Mouse (Mus musculus) testis, adult 2 months (tissue): Measurements from ENCODE around the gene Aldh3a2. TPM values are rescaled to one million over a fixed set of nuclear protein-coding genes. Genes with fewer than 3 reads are reported as not detected.

Source experiments
- polyA plus RNA-seq: library from polyadenylated mRNA; depleted of rRNA; stranded (reverse); fragments of >200 nt; gene quantifications from 2 replicates; pipeline ENCODE4 v1.2.3, GENCODE M21; 2012; rRNA removed

Aldh3a2 gene
- polyA plus RNA-seq, 1 experiment = 21.3 TPM

Other genes starting within 250 kb of the Aldh3a2 start
- 0.15 and 0.16 TPM in 2 replicates for gene Kcnj12, start 244.9 kb downstream of the Aldh3a2 start, polyA plus RNA-seq
- 0.19 and 0.61 TPM in 2 replicates for gene Tnfrsf13b, start 140.7 kb downstream of the Aldh3a2 start, polyA plus RNA-seq
- gene Usp22, start 92.4 kb downstream of the Aldh3a2 start, polyA plus RNA-seq = 12.3 and 15.8 TPM in 2 replicates
- 1.0 and 1.6 TPM in 2 replicates for gene Aldh3a1, start 59.9 kb downstream of the Aldh3a2 start, polyA plus RNA-seq
- 69.1 and 87.1 TPM in 2 replicates for gene Slc47a2, start 75.4 kb upstream of the Aldh3a2 start, polyA plus RNA-seq
- 0.82 and 1.4 TPM in 2 replicates for gene Slc47a1, start 110.9 kb upstream of the Aldh3a2 start, polyA plus RNA-seq
- gene Rnf112, start 186.7 kb upstream of the Aldh3a2 start, polyA plus RNA-seq = 18.2 and 18.4 TPM in 2 replicates
- gene Mfap4, start 218.0 kb upstream of the Aldh3a2 start, polyA plus RNA-seq = 24.6 and 29.5 TPM in 2 replicates
- gene Mapk7, start 226.9 kb upstream of the Aldh3a2 start, polyA plus RNA-seq = 9.6 and 10.6 TPM in 2 replicates
- 295 and 310 TPM in 2 replicates for gene B9d1, start 237.7 kb upstream of the Aldh3a2 start, polyA plus RNA-seq